Mouse (Mus musculus) midbrain, postnatal 0 days (tissue): Measurements from ENCODE around the gene Kcnk12. TPM values are rescaled to one million over a fixed set of nuclear protein-coding genes. Genes with fewer than 3 reads are reported as not detected.

ENCODE experiments used
- ATAC-seq: fragments of 200-750 bp; cut with Nextera tagmentation; 2 replicates; pipeline ENCODE4 v1.8.0; 2017; ENCODE audit warnings: moderate number of reproducible peaks, mild to moderate bottlenecking, moderate TSS enrichment, moderate library complexity; ENCODE audit not compliant: low FRiP score
- DNase-seq: peaks from one replicate; pipeline ENCODE4 v3.0.0-alpha.2; 2015; ENCODE audit warnings: low spot score
- H3K27ac ChIP-seq: fragments of 300-500 bp; sonication (generic); 2 replicates; pipeline ENCODE4 v1.5.1; 2014; ENCODE audit warnings: low read depth, mild to moderate bottlenecking, low read length, mixed read lengths
- H3K27me3 ChIP-seq: fragments of 300-500 bp; sonication (generic); 2 replicates; pipeline ENCODE4 v1.6.1; 2014; ENCODE audit warnings: low read length, control low read depth, mixed read lengths; ENCODE audit not compliant: insufficient read depth
- H3K36me3 ChIP-seq: fragments of 300-500 bp; sonication (generic); 2 replicates; pipeline ENCODE4 v1.6.1; 2014; ENCODE audit warnings: low read length, control low read depth, mixed read lengths; ENCODE audit not compliant: insufficient read depth
- H3K4me1 ChIP-seq: fragments of 300-500 bp; sonication (generic); 2 replicates; pipeline ENCODE4 v1.6.1; 2014; ENCODE audit warnings: mild to moderate bottlenecking, control low read depth, antibody characterized with exemption, low read length, mixed read lengths; ENCODE audit not compliant: insufficient read depth
- H3K4me2 ChIP-seq: fragments of 300-500 bp; sonication (generic); 2 replicates; pipeline ENCODE4 v1.6.1; 2014; ENCODE audit warnings: low read depth, mild to moderate bottlenecking, low read length, mixed read lengths; ENCODE audit not compliant: poor library complexity, severe bottlenecking
- H3K4me3 ChIP-seq: fragments of 300-500 bp; sonication (generic); 2 replicates; pipeline ENCODE4 v1.5.1; 2014; ENCODE audit warnings: low read depth, mild to moderate bottlenecking, low read length, moderate library complexity
- H3K9ac ChIP-seq: fragments of 300-500 bp; sonication (generic); replicated peaks from 2 replicates; pipeline ENCODE4 v1.6.1; 2014; ENCODE audit warnings: mild to moderate bottlenecking, low read length, moderate library complexity, mixed read lengths; ENCODE audit not compliant: poor library complexity, severe bottlenecking
- H3K9me3 ChIP-seq: fragments of 300-500 bp; sonication (generic); 2 replicates; pipeline ENCODE4 v1.6.1; 2016; ENCODE audit warnings: low read length, control low read depth
- CTCF ChIP-seq: IDR thresholded peaks from 2 replicates; pipeline ENCODE4 v1.5.1; 2016; ENCODE audit warnings: antibody characterized with exemption, mild to moderate bottlenecking
- WGBS: fragments of 180-500 bp; shearing (Covaris S2); extraction: QIAGEN DNeasy Blood & Tissue Kit; methylation state at CpG from one replicate; pipeline ENCODE4 v1.1.7; 2014; 5-methylcytosine and 5-hydroxymethylcytosine counted together
- polyA plus RNA-seq: library from polyadenylated mRNA; unstranded; fragments of >200 nt; fragmentation: Nextera tagmentation; extraction: Ambion mirVana; gene quantifications from 2 replicates; pipeline ENCODE4 v1.2.1, GENCODE M21; 2015
- total RNA-seq: library from RNA; depleted of rRNA; stranded (reverse); fragments of >200 nt; gene quantifications from 2 replicates; pipeline ENCODE4 v1.2.3, GENCODE M21; 2014

The Kcnk12 gene
- total and polyA plus RNA-seq, 2 experiments from 2014 or later = 2.3 to 7.3 TPM

DNA sequence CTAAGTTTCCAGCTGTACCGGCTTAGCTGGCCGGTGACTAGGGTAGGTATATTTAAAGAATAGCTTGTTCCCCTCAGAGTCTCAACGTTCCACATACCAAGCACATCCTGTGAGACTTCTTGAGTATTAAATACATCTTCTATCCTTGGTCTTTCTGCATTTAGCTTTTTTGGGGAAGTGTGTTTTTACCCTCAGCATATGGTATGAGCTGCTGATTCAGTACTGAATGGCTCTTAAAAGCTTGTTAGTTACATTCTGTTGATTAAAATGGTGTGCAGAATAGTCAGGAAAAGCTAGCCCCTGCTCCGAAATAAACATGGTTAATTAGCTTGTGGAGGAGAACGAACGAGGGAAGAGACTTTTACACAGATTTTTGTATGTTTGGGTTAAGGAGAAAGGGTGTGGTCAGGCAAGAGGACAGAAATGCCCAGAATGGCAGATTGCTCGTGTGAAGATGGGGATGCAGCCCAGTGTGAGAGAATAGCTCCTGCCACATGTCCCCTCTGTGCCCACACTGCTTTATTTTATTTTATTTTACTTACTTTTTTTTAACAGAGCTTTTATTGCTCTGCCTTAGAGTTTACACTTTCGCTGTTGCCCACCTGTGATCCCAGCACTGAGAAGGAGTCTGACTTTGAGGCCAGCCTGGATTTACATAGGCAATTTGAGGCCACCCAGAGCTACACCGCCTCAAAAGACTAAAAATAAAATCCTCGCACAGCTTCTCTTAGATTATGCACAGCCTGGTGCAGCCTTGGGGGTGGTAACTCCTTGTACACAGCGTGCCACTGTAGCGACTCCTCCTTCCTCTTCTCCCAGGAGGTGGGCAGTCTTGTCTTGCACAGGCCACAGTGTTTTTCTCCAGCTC lies 71.1 kb downstream of the Kcnk12 start:
- Histone ChIP-seq H3K4me1 (no peaks in the 10 kb centered on the region), H3K9me3 (no peaks in the 10 kb centered on the region; the same call in 1 of the 2 replicates), H3K27ac (no peak overlapping the region), H3K4me3 (no peak overlapping the region), H3K36me3 (peaks cover 16% of the 10 kb centered on the region), H3K4me2 (no peak overlapping the region), H3K9ac (no peak overlapping the region), H3K27me3 (no peaks in the 10 kb centered on the region)
- no peak for TF ChIP-seq CTCF
- DNase-seq = no peak
- 91% methylated on average over 12 of the region's 12 CpGs for WGBS
- no peak for ATAC-seq

DNA sequence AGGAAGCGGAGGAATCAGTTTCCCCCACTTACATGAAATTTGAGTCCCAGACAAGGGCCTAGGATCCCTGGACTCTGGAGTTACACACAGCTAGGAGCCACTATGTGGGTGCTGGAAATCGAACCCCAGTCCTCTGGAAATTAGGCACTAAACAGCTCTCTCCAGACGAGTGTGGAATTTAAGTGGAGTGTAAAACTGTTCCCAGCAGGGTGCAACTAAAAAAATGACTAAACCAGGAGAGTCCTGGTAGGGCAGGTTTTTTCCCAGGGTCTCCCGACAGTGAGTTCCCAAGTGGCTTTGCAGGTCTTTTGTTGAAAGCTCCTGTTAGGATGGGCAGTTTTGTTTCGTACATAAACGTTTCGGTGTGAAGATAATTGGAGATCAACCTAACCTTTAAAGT lies 73.1 kb downstream of the Kcnk12 start:
- Histone ChIP-seq H3K4me1 (no peaks in the 10 kb centered on the region), H3K4me3 (no peak overlapping the region), H3K27ac (no peak overlapping the region), H3K27me3 (no peaks in the 10 kb centered on the region), H3K36me3 (peaks cover 23% of the 10 kb centered on the region), H3K9ac (no peak overlapping the region), H3K4me2 (no peak overlapping the region), H3K9me3 (no peaks in the 10 kb centered on the region; the same call in 1 of the 2 replicates)
- 86% methylated on average over 7 of the region's 7 CpGs for WGBS
- no peak for TF ChIP-seq CTCF
- no peak for ATAC-seq
- DNase-seq = no peak

DNA sequence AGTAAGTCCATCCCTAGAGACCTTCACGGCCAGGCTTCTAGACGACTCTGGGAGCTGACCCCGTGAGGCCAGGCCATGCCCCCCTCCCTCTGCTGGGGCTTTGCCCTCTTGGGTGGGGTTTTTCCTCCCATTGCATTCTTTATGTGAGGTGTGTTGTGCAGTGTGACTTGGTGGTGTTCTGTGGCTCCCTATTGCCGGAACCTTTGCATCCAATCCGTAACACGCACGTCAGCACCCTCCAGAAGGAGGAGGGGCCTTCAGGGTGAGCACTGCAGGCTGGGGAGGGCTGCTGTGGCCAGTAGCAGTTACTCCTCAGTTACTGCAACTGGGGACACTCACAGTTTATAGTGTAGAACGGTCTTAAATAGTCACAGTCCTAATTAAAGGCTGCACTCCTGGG lies 97.7 kb downstream of the Kcnk12 start:
- 78% methylated on average over 8 of the region's 8 CpGs for WGBS
- 0 out of 2 replicates have a peak, but pooled peaks cover 16% of the 10 kb centered on the region for H3K36me3 ChIP-seq
- H3K4me1 ChIP-seq = no peaks in the 10 kb centered on the region
- ATAC-seq = no peak
- no peak overlapping the region for H3K9ac ChIP-seq
- H3K27me3 ChIP-seq = no peaks in the 10 kb centered on the region
- no peak for TF ChIP-seq CTCF
- DNase-seq = no peak
- H3K4me2 ChIP-seq = no peak overlapping the region
- no peaks in the 10 kb centered on the region for H3K9me3 ChIP-seq
- no peak overlapping the region for H3K27ac ChIP-seq
- H3K4me3 ChIP-seq = no peak overlapping the region

DNA sequence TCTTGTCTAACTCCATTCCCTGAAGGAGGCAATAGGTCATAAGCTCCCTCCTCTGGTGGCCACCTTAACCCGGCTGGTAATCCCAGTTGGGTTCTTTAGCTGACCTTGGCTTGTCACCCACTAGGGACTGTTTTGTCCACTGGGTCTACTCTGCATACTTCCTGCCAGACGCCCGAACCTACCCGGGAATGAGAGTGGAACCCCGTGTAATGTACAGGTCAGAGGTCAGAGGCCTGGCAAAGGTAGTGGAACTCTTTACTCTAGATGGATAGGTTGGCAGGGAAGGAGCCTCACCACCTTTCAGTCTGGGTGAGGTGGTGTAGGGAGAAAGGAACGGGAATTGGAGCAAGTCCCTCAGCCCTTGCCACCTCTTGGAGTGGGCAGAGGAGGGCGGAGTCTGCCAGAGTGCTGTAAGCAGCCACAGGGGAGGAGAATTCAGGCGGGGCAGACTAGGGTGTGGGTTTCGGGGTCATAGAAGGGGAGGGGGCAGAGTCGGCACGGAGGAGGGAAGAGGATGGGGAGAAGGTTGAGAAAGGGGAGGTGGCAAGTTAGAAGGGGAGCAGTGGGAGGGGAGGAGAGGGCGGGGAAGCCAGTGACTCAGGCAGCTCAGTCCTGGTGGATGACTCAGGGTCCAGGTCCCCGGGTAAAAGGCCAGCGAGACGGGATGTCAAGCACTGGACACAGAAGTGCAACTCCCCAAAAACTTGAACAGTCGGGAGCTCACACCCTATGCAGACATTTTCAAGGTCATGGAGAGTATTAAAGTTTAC lies 98.6 kb downstream of the Kcnk12 start:
- DNase-seq (no peak), ATAC-seq (no peak)
- Histone ChIP-seq H3K4me1 (no peaks in the 10 kb centered on the region), H3K4me3 (no peak overlapping the region), H3K4me2 (no peak overlapping the region), H3K36me3 (0 out of 2 replicates have a peak, but pooled peaks cover 16% of the 10 kb centered on the region), H3K27me3 (no peaks in the 10 kb centered on the region), H3K27ac (no peak overlapping the region), H3K9ac (no peak overlapping the region), H3K9me3 (no peaks in the 10 kb centered on the region)
- WGBS = 87% methylated on average over 16 of the region's 16 CpGs
- no peak for TF ChIP-seq CTCF

DNA sequence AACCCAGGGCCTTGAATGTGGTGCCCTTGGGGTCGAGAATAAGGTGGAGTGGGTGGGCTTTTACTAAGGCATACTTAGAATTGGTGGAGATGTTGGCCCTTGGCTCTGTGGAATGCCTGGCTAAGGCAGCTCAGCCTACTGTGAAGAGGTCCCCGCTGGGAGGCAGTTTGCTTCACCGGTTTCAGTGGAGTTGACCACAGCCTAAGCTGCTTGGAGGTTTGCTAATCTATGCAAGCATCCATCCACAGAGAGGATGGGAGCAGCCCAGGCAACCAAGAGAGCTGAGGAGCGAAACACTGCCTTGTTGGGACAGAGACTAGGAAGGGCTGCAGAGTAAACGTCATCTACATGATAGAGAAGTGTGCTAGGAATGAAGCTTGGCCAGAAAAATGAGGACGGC lies 101.0 kb downstream of the Kcnk12 start:
- Histone ChIP-seq H3K9ac (no peak overlapping the region), H3K4me2 (no peak overlapping the region), H3K36me3 (0 out of 2 replicates have a peak, but pooled peaks cover 11% of the 10 kb centered on the region), H3K27me3 (no peaks in the 10 kb centered on the region), H3K9me3 (no peaks in the 10 kb centered on the region), H3K4me3 (no peak overlapping the region), H3K4me1 (no peaks in the 10 kb centered on the region), H3K27ac (no peak overlapping the region)
- 80% methylated on average over 6 of the region's 6 CpGs for WGBS
- no peak for DNase-seq
- TF ChIP-seq CTCF = no peak
- ATAC-seq = no peak
